Mouse (Mus musculus) ZHBTc4 (cell line): ENCODE data around the gene Mapk6.
A peak's percentile ranks its signal among the peaks of the same experiment; 100 is the strongest.

ENCODE experiments used
- DNase-seq: peaks from one replicate; pipeline ENCODE4 v3.0.0-alpha.2; 2011; ENCODE audit warnings: low read depth, low spot score

Mapk6 gene

GRCm38 (mm10) chr9:75319365-75319764 is 90.4 kb downstream of the Mapk6 start:
- peak; percentile 27 for DNase-seq
